Mouse (Mus musculus): ENCODE measurements around the gene Smyd3.

GRCm38 (mm10) chr1:179017428-179017827 is 500.4 kb downstream of the Smyd3 start:
- no peak for TF ChIP-seq CTCF (IDR thresholded peaks at IDR 0.05; ENCODE audit: insufficient read depth, low read depth, low read length)
- TF ChIP-seq POLR2A (IDR thresholded peaks at IDR 0.05; ENCODE audit: insufficient read depth, low read depth, low read length), result no peak

Data from olfactory bulb, adult 2 months (tissue).